Mouse (Mus musculus): ENCODE data around the gene Metap2. TPM values are rescaled to one million over a fixed set of nuclear protein-coding genes. Genes with fewer than 3 reads are reported as not detected.

The Metap2 gene
- polyA plus RNA-seq, 1 experiment = 37.8 TPM

- Histone ChIP-seq H3K4me1 (ENCODE audit: control insufficient read depth, insufficient read depth, insufficient read length) (peaks cover 13% of the 10 kb centered on the region), H3K27ac (ENCODE audit: insufficient read depth, low read length) (no peak overlapping the region), H3K36me3 (ENCODE audit: control insufficient read depth, insufficient read depth, low read length) (no peaks in the 10 kb centered on the region), H3K27me3 (ENCODE audit: control insufficient read depth, insufficient read depth, low read length) (peaks cover 11% of the 10 kb centered on the region), H3K4me3 (ENCODE audit: extremely low read depth, insufficient read depth, insufficient read length) (peak overlapping the region; percentile 61; the same call in 1 of the 2 replicates)
- DNase-seq (ENCODE audit: low read depth in 1 of 2, low spot score in 2 of 2) = no peak
- 7% methylated on average over 16 of the region's 16 CpGs for WGBS
- TF ChIP-seq POLR2A (IDR thresholded peaks at IDR 0.05; ENCODE audit: low read depth, low read length) (no peak), CTCF (IDR thresholded peaks at IDR 0.05; ENCODE audit: extremely low read depth, insufficient read depth, insufficient read length, insufficient replicate concordance) (no peak)
These were observed 63.6 kb downstream of the Metap2 start for GRCm38 (mm10) chr10:93833370-93833698.

- H3K27ac ChIP-seq (ENCODE audit: insufficient read depth, low read length) = no peak overlapping the region
- 66% methylated on average over 9 of the region's 9 CpGs for WGBS
These were observed 64.1 kb downstream of the Metap2 start for GRCm38 (mm10) chr10:93832811-93833210.

GRCm38 (mm10) chr10:93831730-93832574, 64.9 kb downstream of the Metap2 start:
- peaks cover 13% of the 10 kb centered on the region for H3K4me1 ChIP-seq (ENCODE audit: control insufficient read depth, insufficient read depth, insufficient read length)
- no peaks in the 10 kb centered on the region for H3K36me3 ChIP-seq (ENCODE audit: control insufficient read depth, insufficient read depth, low read length)
- no peak overlapping the region for H3K27ac ChIP-seq (ENCODE audit: insufficient read depth, low read length)
- WGBS = 38% methylated on average over 18 of the region's 18 CpGs
- TF ChIP-seq POLR2A (IDR thresholded peaks at IDR 0.05; ENCODE audit: low read depth, low read length) = no peak
- TF ChIP-seq CTCF (IDR thresholded peaks at IDR 0.05; ENCODE audit: extremely low read depth, insufficient read depth, insufficient read length, insufficient replicate concordance) = no peak
- peaks cover 11% of the 10 kb centered on the region for H3K27me3 ChIP-seq (ENCODE audit: control insufficient read depth, insufficient read depth, low read length)
- no peak overlapping the region for H3K4me3 ChIP-seq (ENCODE audit: extremely low read depth, insufficient read depth, insufficient read length)
- DNase-seq (ENCODE audit: low read depth in 1 of 2, low spot score in 2 of 2) = no peak

More at GRCm38 (mm10) chr10:93832811-93833210, 64.1 kb downstream of the Metap2 start:
- TF ChIP-seq POLR2A (IDR thresholded peaks at IDR 0.05; ENCODE audit: low read depth, low read length) (no peak), CTCF (IDR thresholded peaks at IDR 0.05; ENCODE audit: extremely low read depth, insufficient read depth, insufficient read length, insufficient replicate concordance) (no peak)
- no peak overlapping the region for H3K4me3 ChIP-seq (ENCODE audit: extremely low read depth, insufficient read depth, insufficient read length)
- H3K27me3 ChIP-seq (ENCODE audit: control insufficient read depth, insufficient read depth, low read length) = peaks cover 11% of the 10 kb centered on the region
- no peaks in the 10 kb centered on the region for H3K36me3 ChIP-seq (ENCODE audit: control insufficient read depth, insufficient read depth, low read length)
- no peak for DNase-seq (ENCODE audit: low read depth in 1 of 2, low spot score in 2 of 2)
- H3K4me1 ChIP-seq (ENCODE audit: control insufficient read depth, insufficient read depth, insufficient read length) = peaks cover 13% of the 10 kb centered on the region

GRCm38 (mm10) chr10:93830931-93831729, 65.8 kb downstream of the Metap2 start, which contains the start of gene Usp44:
Usp44 (plus strand) TSS chr10:93831555.
- no peak for DNase-seq (ENCODE audit: low read depth in 1 of 2, low spot score in 2 of 2)
- WGBS = 76% methylated on average over 22 of the region's 22 CpGs
- TF ChIP-seq POLR2A (IDR thresholded peaks at IDR 0.05; ENCODE audit: low read depth, low read length) (no peak), CTCF (IDR thresholded peaks at IDR 0.05; ENCODE audit: extremely low read depth, insufficient read depth, insufficient read length, insufficient replicate concordance) (no peak)
- no peak within 1 kb of the TSS for H3K4me3 ChIP-seq (ENCODE audit: extremely low read depth, insufficient read depth, insufficient read length)
- no peaks in the 10 kb centered on the region for H3K36me3 ChIP-seq (ENCODE audit: control insufficient read depth, insufficient read depth, low read length)
- no peak within 1 kb of the TSS for H3K27ac ChIP-seq (ENCODE audit: insufficient read depth, low read length)
- H3K27me3 ChIP-seq (ENCODE audit: control insufficient read depth, insufficient read depth, low read length) = peaks cover 11% of the 10 kb centered on the region
- peaks cover 13% of the 10 kb centered on the region for H3K4me1 ChIP-seq (ENCODE audit: control insufficient read depth, insufficient read depth, insufficient read length)

- peaks cover 11% of the 10 kb centered on the region for H3K27me3 ChIP-seq (ENCODE audit: control insufficient read depth, insufficient read depth, low read length)
- DNase-seq (ENCODE audit: low read depth in 1 of 2, low spot score in 2 of 2) = no peak
- TF ChIP-seq POLR2A (IDR thresholded peaks at IDR 0.05; ENCODE audit: low read depth, low read length) (no peak), CTCF (IDR thresholded peaks at IDR 0.05; ENCODE audit: extremely low read depth, insufficient read depth, insufficient read length, insufficient replicate concordance) (no peak)
- no peak overlapping the region for H3K4me3 ChIP-seq (ENCODE audit: extremely low read depth, insufficient read depth, insufficient read length)
- WGBS = 36% methylated on average over 9 of the region's 9 CpGs
- H3K36me3 ChIP-seq (ENCODE audit: control insufficient read depth, insufficient read depth, low read length) = no peaks in the 10 kb centered on the region
- H3K27ac ChIP-seq (ENCODE audit: insufficient read depth, low read length) = no peak overlapping the region
- peaks cover 13% of the 10 kb centered on the region for H3K4me1 ChIP-seq (ENCODE audit: control insufficient read depth, insufficient read depth, insufficient read length)
These were observed 66.7 kb downstream of the Metap2 start for GRCm38 (mm10) chr10:93829898-93830831.

- no peaks in the 10 kb centered on the region for H3K4me1 ChIP-seq (ENCODE audit: control insufficient read depth, insufficient read depth, insufficient read length)
- DNase-seq (ENCODE audit: low read depth in 1 of 2, low spot score in 2 of 2) = peak in 1 of 2 experiments; percentile 54
- H3K4me3 ChIP-seq (ENCODE audit: extremely low read depth, insufficient read depth, insufficient read length) = no peak overlapping the region
- TF ChIP-seq POLR2A (IDR thresholded peaks at IDR 0.05; ENCODE audit: low read depth, low read length) (no peak), CTCF (IDR thresholded peaks at IDR 0.05; ENCODE audit: extremely low read depth, insufficient read depth, insufficient read length, insufficient replicate concordance) (peak; percentile 22; the same call in 1 of the 2 replicates)
- H3K27ac ChIP-seq (ENCODE audit: insufficient read depth, low read length) = no peak overlapping the region
- H3K27me3 ChIP-seq (ENCODE audit: control insufficient read depth, insufficient read depth, low read length) = no peaks in the 10 kb centered on the region
- H3K36me3 ChIP-seq (ENCODE audit: control insufficient read depth, insufficient read depth, low read length) = no peaks in the 10 kb centered on the region
- WGBS = 18% methylated on average over 7 of the region's 7 CpGs
These were observed 78.2 kb downstream of the Metap2 start for GRCm38 (mm10) chr10:93818661-93819060.
